ENCODE assay signal across 17 mouse cellular contexts in the genomic region with DNA sequence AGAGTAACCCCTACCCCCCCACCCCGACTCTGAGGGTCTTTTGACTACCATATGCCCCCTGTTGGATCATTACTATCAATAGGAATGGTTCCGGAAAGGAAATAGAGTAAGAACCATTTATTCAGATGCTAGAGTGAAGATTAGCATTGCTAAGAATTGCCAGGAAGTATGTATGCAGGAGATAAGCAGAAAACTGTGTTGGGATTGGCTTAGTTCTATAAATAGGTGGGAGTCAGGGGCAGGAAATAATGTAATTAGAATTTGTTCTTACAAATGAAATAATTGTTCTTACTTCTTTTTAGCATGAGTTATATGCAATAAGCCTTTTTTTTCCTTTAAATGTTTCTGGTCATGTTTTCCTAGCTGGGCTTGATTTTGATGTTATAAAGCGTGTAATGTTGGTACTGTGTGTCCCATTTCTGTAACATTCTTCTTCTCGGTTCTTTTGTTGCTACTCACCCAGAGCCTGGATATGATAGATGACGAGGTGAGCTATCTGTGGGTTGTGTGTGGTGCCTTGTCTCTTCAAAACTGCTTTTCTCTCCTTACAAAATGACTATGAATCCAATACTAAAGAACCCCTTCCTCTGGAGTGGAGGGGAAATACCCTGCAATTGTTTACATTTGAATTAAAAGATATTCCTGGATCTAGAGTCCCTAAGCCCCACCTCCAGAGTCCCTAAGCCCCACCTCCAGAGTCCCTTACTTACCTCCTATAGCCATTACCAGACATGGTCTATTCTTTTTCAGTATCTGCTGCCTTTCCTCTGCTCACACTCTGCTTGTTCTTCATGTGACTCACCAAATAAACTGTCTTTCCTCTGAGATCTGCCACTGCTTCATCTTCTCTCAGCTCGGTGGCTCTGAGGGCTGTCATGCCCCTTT. TPM values are rescaled to one million over a fixed set of nuclear protein-coding genes. Genes with fewer than 3 reads are reported as not detected.
DNase-seq lines count a peak whose midpoint lies in the region; ATAC-seq and TF ChIP-seq lines count a peak whose summit lies in the region.
"Had no signal": no experiment of that assay in that cellular context is flagged by ENCODE, and none has a peak within 500 bp of the region (broad histone marks: within the 10 kb centered on the region; RNA-seq: fewer than 3 reads in every experiment).

No protein-coding gene starts in this region.

- TF ChIP-seq EP300 in liver, postnatal 0 days (IDR thresholded peaks at IDR 0.05; ENCODE audit: low read depth): peak; percentile 97

- no peaks in the 10 kb centered on the region for H3K27me3 ChIP-seq in heart, embryonic 10.5 days (ENCODE audit: insufficient read depth, poor library complexity, severe bottlenecking)
- no peaks in the 10 kb centered on the region for H3K27me3 ChIP-seq in lung, embryonic 14.5 days (ENCODE audit: insufficient read depth, low read length)
- no peaks in the 10 kb centered on the region for H3K27me3 ChIP-seq in liver, postnatal 0 days (ENCODE audit: insufficient read depth, low read length)
- no peaks in the 10 kb centered on the region for H3K27me3 ChIP-seq in hindbrain, embryonic 10.5 days (ENCODE audit: insufficient read depth, poor library complexity, severe bottlenecking)
- H3K27me3 ChIP-seq: forebrain, embryonic 13.5 days; hindbrain, embryonic 15.5 days; neural tube, embryonic 15.5 days had no signal

- 61% methylated on average over 6 of the region's 6 CpGs for WGBS in heart, embryonic 10.5 days
- WGBS in lung, embryonic 14.5 days: 68% methylated on average over 6 of the region's 6 CpGs
- 52% methylated on average over 6 of the region's 6 CpGs for WGBS in liver, postnatal 0 days (ENCODE audit: insufficient replicate concordance)
- 82% methylated on average over 6 of the region's 6 CpGs for WGBS in hindbrain, embryonic 10.5 days

- H3K36me3 ChIP-seq in heart, embryonic 10.5 days: peaks cover 31% of the 10 kb centered on the region
- H3K36me3 ChIP-seq in lung, embryonic 14.5 days (ENCODE audit: insufficient read depth): peaks cover 6% of the 10 kb centered on the region; the same call in 1 of the 2 replicates
- no peaks in the 10 kb centered on the region for H3K36me3 ChIP-seq in liver, postnatal 0 days (replicated peaks; ENCODE audit: insufficient read depth, low read length)
- peaks cover 37% of the 10 kb centered on the region for H3K36me3 ChIP-seq in hindbrain, embryonic 10.5 days

- H3K4me3 ChIP-seq in heart, embryonic 10.5 days: no peak overlapping the region
- no peak overlapping the region for H3K4me3 ChIP-seq in lung, embryonic 14.5 days (ENCODE audit: low read depth, low read length)
- no peak overlapping the region for H3K4me3 ChIP-seq in liver, postnatal 0 days (ENCODE audit: low read depth, low read length)
- H3K4me3 ChIP-seq in hindbrain, embryonic 10.5 days: no peak overlapping the region
- H3K4me3 ChIP-seq: forebrain, embryonic 13.5 days; hindbrain, embryonic 15.5 days; neural tube, embryonic 15.5 days had no signal

- no peaks in the 10 kb centered on the region for H3K9me3 ChIP-seq in heart, embryonic 10.5 days
- no peaks in the 10 kb centered on the region for H3K9me3 ChIP-seq in lung, embryonic 14.5 days (ENCODE audit: low read depth, low read length)
- H3K9me3 ChIP-seq in liver, postnatal 0 days (ENCODE audit: low read length): no peaks in the 10 kb centered on the region
- H3K9me3 ChIP-seq in hindbrain, embryonic 10.5 days: no peaks in the 10 kb centered on the region
- H3K9me3 ChIP-seq: forebrain, embryonic 13.5 days; hindbrain, embryonic 15.5 days; neural tube, embryonic 15.5 days had no signal

- no peak overlapping the region for H3K4me2 ChIP-seq in lung, embryonic 14.5 days
- peak overlapping the region; percentile 38 for H3K4me2 ChIP-seq in liver, postnatal 0 days (ENCODE audit: low read depth, low read length)
- H3K4me2 ChIP-seq: forebrain, embryonic 13.5 days; hindbrain, embryonic 15.5 days; neural tube, embryonic 15.5 days had no signal

- TF ChIP-seq CTCF in lung, embryonic 14.5 days (IDR thresholded peaks at IDR 0.05; ENCODE audit: low read depth): no peak
- no peak for TF ChIP-seq CTCF in liver, postnatal 0 days (IDR thresholded peaks at IDR 0.05; ENCODE audit: low read depth)

- intact Hi-C loops in heart, postnatal 36 days (cut with DNase I): no loop called here

- H3K4me1 ChIP-seq in heart, embryonic 10.5 days: peaks cover 11% of the 10 kb centered on the region
- H3K4me1 ChIP-seq in lung, embryonic 14.5 days (ENCODE audit: insufficient read depth): no peaks in the 10 kb centered on the region
- peaks cover 32% of the 10 kb centered on the region for H3K4me1 ChIP-seq in liver, postnatal 0 days (ENCODE audit: insufficient read depth)
- H3K4me1 ChIP-seq in hindbrain, embryonic 10.5 days (replicated peaks): no peaks in the 10 kb centered on the region
- H3K4me1 ChIP-seq: forebrain, embryonic 13.5 days; hindbrain, embryonic 15.5 days; neural tube, embryonic 15.5 days had no signal

- DNase-seq in heart, embryonic 10.5 days (ENCODE audit: low spot score): no peak
- no peak for DNase-seq in heart, postnatal 36 days
- peak; percentile 30 for DNase-seq in lung, embryonic 14.5 days
- no peak for DNase-seq in lung, postnatal 4 days
- DNase-seq in liver, postnatal 0 days: no peak
- no peak for DNase-seq in thymus, postnatal 10 days (ENCODE audit: low spot score in 2 of 2)
- no peak for DNase-seq in hindbrain, embryonic 10.5 days (ENCODE audit: low spot score)
- DNase-seq: cerebellum, adult 9-10 months; kidney, adult 9 months; lung, postnatal 14 days; spleen, adult 18-20 months had no signal

- ATAC-seq in lung, embryonic 14.5 days (ENCODE audit: insufficient read depth): no peak
- ATAC-seq in erythroblast, adult 5-6 weeks (replicated peaks; ENCODE audit: low FRiP score, poor library complexity, severe bottlenecking): peak; percentile 62
- peak; percentile 74 for ATAC-seq in liver, postnatal 0 days
- ATAC-seq: activated CD4-positive, CD25-positive, alpha-beta regulatory T cell, adult 4 months; forebrain, embryonic 13.5 days had no signal

- H3K27ac ChIP-seq in heart, embryonic 10.5 days: 0 out of 2 replicates have a peak overlapping the region, but pooled peaks have one; percentile 42
- H3K27ac ChIP-seq in lung, embryonic 14.5 days (ENCODE audit: low read depth): peak overlapping the region; percentile 63; the same call in 1 of the 2 replicates
- peak overlapping the region; percentile 87 for H3K27ac ChIP-seq in liver, postnatal 0 days (ENCODE audit: low read depth)
- H3K27ac ChIP-seq in hindbrain, embryonic 10.5 days: no peak overlapping the region
- H3K27ac ChIP-seq: forebrain, embryonic 13.5 days; hindbrain, embryonic 15.5 days; neural tube, embryonic 15.5 days had no signal

- no peak overlapping the region for H3K9ac ChIP-seq in lung, embryonic 14.5 days
- H3K9ac ChIP-seq in liver, postnatal 0 days (replicated peaks): 0 out of 2 replicates have a peak overlapping the region, but pooled peaks have one; percentile 0
- H3K9ac ChIP-seq: forebrain, embryonic 13.5 days; hindbrain, embryonic 15.5 days; neural tube, embryonic 15.5 days had no signal

RNA-seq across cellular contexts. Expression of a gene that starts 37.0 kb away (rescaled TPM):
- 0.21 TPM in 1 of 2 replicates, not detected in the other for polyA plus RNA-seq in heart, embryonic 10.5 days (2016; fragmentation: Nextera tagmentation; extraction: Ambion mirVana)
- total RNA-seq in heart, postnatal 36 days (2021): under 1 TPM in 1 of 2 experiments, not detected in 1; 0.53 TPM
- 0.15 TPM in 1 of 2 replicates, not detected in the other for polyA plus RNA-seq in lung, embryonic 14.5 days (2014; fragmentation: Nextera tagmentation; extraction: Ambion mirVana)
- not detected in 2 replicates for total RNA-seq in erythroblast, adult 5-6 weeks (2015; ENCODE audit: low replicate concordance)
- total RNA-seq in erythroblast, adult 5-6 weeks (2017; ENCODE audit: low replicate concordance): 0.60 TPM in 1 of 2 replicates, not detected in the other
- 503 and 548 TPM in 2 replicates for polyA plus RNA-seq in liver, postnatal 0 days (2015; fragmentation: Nextera tagmentation; extraction: Ambion mirVana)
- not detected in 2 replicates for polyA plus RNA-seq in hindbrain, embryonic 10.5 days (2016; fragmentation: Nextera tagmentation; extraction: Ambion mirVana)
- total RNA-seq: left cerebral cortex, postnatal 14 days had no signal
- polyA plus RNA-seq: activated CD4-positive, CD25-positive, alpha-beta regulatory T cell, adult 4 months; forebrain, embryonic 13.5 days; neural tube, embryonic 15.5 days had no signal

Comparison
In these comparisons a context has a peak if more than half of its experiments do, and no peak if none do; other contexts are left out.
1. RNA of a gene that starts 37.0 kb away (polyA plus RNA-seq): 503 to 548 TPM in liver, postnatal 0 days; 0.21 TPM in heart, embryonic 10.5 days, 0.15 TPM in lung, embryonic 14.5 days and not detected in hindbrain, embryonic 10.5 days; every median in the first group is over 100 times any median in the second.